Mouse (Mus musculus) ES-CJ7 (cell line): ENCODE results near the gene Flywch1.

Experiments
- DNase-seq: peaks from one replicate; pipeline ENCODE4 v3.0.0; 2011; ENCODE audit warnings: low read depth, low spot score

The Flywch1 gene

GRCm38 (mm10) chr17:23771284-23772218 lies at the start of gene Flywch1:
Gene Flywch1 (minus strand): TSS chr17:23771602.
- DNase-seq, result peak; percentile 100

DNA sequence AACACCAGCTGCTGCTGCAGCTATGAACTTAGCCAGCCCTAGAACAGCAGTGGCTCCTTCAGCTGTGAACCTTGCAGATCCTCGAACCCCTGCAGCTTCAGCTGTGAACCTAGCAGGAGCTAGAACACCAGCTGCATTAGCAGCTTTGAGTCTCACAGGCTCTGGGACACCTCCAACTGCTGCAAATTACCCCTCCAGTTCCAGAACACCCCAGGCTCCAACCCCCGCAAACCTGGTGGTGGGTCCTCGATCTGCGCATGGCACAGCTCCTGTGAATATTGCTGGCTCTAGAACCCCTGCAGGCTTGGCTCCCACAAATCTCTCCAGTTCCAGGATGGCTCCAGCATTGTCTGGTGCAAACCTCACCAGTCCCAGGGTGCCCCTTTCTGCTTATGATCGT lies 49.3 kb upstream of the Flywch1 start:
- DNase-seq, result no peak

- no peak for DNase-seq
Observed at GRCm38 (mm10) chr17:23819235-23819634, 47.8 kb upstream of the Flywch1 start.

- DNase-seq, result no peak
Observed at GRCm38 (mm10) chr17:23818579-23818978, 47.2 kb upstream of the Flywch1 start.

GRCm38 (mm10) chr17:23815641-23816040 lies 44.2 kb upstream of the Flywch1 start:
- no peak for DNase-seq

- no peak for DNase-seq
Observed at GRCm38 (mm10) chr17:23807918-23808317, 36.5 kb upstream of the Flywch1 start.

- peak; percentile 77 for DNase-seq
Observed at GRCm38 (mm10) chr17:23806867-23807266, 35.5 kb upstream of the Flywch1 start.

GRCm38 (mm10) chr17:23804426-23805085 lies 33.2 kb upstream of the Flywch1 start:
- no peak for DNase-seq

- peak; percentile 92 for DNase-seq
Observed at GRCm38 (mm10) chr17:23803366-23804041, 32.1 kb upstream of the Flywch1 start.

DNA sequence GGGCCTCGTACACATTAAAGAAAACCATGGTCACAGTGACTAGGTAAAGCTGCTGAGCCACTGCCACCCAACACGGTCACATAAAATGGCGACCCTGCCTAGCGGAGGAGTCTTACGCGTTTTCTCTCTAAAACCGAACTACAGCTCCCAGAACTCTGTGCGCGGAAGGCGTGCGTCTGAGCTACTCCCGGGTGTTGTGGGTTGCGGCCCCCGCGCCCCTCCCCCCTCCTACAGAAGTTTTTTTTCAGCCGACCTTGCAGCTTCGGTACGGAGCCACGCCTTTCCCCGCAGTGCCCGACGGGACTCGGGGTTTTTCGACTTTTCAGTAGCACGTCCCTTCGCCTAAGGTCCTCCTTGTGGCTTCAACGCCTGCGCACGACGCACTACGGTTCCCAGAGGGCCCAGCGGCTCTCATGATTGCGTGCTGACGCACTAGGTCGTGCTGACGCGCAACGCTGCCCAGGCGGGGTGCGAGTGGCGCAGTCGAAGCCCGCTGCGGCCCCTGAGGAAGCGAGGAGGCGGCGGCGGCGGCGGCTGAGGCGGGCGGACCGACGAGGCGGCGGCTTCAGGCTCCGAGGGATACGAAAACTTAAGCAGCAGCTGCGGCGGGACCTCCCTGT lies 31.5 kb upstream of the Flywch1 start:
- DNase-seq, result peak; percentile 99

- DNase-seq, result no peak
Observed at GRCm38 (mm10) chr17:23801627-23802026, 30.2 kb upstream of the Flywch1 start.

GRCm38 (mm10) chr17:23797316-23797715 lies 25.9 kb upstream of the Flywch1 start:
- no peak for DNase-seq

DNA sequence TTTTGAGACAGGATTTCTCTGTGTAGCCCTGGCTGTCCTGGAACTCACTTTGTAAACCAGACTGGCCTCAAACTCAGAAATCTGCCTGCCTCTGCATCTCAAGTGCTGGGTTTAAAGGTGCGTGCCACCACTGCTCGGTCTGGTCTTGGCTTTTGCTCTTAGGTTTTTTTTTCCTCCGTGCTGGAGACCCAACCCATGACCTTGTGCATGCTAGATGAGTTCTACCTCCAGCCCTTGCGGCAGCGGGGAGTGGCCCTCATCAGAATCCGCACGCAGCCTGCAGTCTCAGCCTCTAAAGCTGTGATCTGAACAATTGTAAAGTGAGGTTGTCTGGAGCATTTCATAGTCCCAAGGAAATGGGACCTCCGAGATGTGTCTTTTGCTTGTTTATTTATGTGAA lies 23.9 kb upstream of the Flywch1 start:
- DNase-seq, result peak; percentile 62

DNA sequence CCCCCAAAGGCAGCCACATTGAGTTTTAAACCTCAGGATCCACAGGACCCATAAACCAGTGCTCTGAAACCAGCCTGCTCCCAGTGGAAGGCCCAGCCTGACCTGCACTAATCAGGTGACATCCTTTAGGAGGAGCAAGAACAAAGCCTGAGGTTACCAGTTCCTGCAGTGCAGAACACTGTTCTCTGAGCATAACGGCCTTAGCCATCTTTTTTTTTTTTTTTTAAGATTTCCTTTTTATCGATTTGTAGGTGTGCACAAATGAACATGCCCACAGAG lies 19.6 kb upstream of the Flywch1 start:
- no peak for DNase-seq

GRCm38 (mm10) chr17:23790269-23791078 lies 19.1 kb upstream of the Flywch1 start, which contains the start of gene Srrm2:
Gene Srrm2 (plus strand): TSS chr17:23790532.
- no peak for DNase-seq

DNA sequence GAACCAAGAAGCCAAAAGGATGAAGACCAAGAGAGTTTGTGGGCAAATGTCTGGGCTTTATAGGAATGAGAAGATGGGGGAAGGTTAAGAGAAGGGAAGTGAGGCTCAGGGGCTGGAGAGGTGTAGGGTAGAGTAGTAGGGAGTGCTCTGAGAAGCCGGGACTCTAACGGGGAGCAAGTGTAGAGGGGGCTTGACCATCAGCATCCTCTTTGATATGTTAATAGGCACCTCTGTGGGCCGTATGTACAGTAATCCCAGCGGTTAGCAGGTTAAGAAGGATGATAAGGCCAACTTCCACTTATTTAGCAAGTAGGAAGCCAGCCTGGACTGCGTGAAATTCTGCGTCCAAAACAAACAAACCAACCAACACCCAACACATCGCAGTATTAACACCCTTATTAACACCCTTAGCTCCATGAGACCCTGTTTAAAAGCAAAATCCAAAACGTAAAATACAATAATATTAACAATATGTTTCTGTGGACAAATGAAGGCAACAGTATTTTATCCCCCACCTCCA lies 18.4 kb upstream of the Flywch1 start:
- peak; percentile 88 for DNase-seq

- DNase-seq, result no peak
Observed at GRCm38 (mm10) chr17:23788973-23789372, 17.6 kb upstream of the Flywch1 start.

GRCm38 (mm10) chr17:23786510-23786931 lies 15.1 kb upstream of the Flywch1 start:
- no peak for DNase-seq

DNA sequence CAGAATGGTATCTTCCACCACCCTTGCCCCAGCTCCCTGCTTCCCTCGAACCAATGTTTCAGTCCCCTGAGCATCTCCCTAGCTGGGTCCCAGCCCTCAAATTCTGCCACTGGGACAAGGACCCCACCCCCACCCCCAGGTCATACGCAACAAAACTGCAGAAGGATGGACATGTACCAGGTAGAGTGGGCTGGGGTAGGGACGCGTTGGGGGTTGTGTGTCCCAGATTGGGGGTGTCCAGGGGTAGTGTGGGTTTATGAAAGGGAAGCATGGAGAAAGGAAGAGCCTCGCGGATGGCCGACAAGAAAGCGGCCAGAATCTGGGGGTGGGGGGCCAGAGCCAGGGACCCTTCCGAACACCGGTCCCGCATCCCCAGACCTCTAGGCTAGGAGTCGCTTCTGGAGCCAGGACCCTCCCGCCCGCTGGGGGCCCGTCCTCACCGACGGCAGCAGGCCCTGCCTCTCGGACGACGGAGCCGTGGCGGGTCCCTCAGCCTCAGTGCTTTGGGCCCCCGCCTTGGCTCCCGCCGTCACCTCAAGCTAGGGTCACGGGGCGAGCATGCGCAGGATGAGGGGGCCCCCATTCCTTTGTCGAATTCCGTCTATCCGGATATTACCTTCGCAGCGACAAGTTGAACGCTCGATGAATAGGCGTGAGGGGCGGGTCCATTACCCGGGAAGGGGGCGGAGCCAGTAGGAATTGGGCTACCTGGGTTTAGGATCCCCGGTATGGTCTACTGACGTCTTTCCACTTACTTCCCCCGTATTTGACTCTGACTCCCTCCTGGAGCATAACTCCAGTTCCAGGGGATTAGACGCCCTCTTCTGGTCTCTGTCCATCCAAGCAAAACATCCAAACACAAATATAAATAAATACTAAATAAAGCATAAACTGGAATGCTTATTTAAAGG lies 14.4 kb upstream of the Flywch1 start, which contains the start of gene Flywch2:
Gene Flywch2 (minus strand): TSS at position 521 of the 911 bp plus-strand sequence.
- DNase-seq, result peak; percentile 88

DNA sequence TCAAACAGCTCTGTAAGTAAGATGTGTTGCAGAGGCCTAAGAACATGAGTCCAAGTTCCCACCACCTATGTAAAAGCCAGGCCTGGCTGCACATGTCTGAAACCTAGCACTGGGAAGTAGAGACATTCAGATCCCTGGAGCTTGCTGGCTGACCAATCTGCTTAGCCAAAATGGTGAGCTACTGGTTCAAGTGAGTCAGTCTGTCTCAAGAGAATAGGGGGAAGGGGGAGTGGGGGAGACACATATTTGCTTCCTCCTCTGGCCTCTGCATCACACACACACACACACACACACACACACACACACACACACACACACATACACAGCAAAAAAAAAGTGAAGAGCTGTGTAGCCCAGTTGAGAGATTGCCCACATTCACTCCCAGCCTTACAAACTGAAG lies 11.9 kb upstream of the Flywch1 start:
- DNase-seq, result no peak
